Mouse (Mus musculus) adrenal gland, postnatal 25 days (tissue): ENCODE data around the gene Lhx2. TPM values are rescaled to one million over a fixed set of nuclear protein-coding genes. Genes with fewer than 3 reads are reported as not detected.

Experiments used
- DNase-seq: peaks from one replicate; pipeline ENCODE4 v3.0.0; 2021; ENCODE audit warnings: mixed read lengths
- total RNA-seq: library from RNA; stranded (reverse); gene quantifications from 2 replicates; pipeline ENCODE4 v1.2.3, GENCODE M21; 2021

The Lhx2 gene
- total RNA-seq, 1 experiment from 2014 or later = not detected

DNA sequence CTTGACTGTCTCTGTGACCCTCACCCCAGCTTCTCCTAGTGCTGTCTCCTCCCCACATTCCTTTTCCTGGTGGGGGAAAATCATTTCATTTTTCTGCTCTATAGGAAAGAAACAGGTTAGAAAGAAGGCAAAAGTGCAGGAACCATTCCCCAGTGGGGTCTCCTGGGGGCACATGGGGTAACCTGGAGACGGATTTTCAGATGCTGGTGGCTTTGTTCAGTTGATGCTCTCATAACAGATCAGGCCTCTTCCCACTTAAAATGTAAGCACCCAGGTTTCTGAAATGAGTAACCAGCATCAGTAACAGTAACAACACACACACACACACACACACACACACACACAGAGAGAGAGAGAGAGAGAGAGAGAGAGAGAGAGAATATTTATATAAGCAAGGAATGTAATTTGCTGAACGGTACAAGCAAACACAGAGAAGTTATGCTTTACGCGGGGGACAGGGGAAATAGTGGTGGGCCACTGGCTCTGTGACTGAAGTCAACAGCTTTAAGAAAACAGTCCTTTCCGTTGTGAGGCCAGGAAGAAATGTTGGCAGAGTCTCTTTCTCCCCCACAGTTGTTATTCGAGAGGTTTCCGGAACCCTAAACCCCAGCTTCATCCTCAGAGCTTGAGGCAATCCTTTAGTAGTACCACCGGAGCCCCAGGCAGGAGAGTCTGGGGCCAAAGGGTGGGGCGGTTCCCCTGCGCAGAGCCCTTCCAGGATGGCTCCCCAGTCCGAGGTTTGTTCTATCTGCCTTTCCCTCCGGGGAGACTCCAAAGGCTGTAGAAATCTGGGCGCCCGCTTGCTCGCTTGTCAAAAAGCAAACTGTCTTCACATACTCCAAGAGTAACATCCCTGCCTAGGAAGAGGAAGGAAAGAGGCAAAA, 8.0 kb downstream of the Lhx2 start:
- DNase-seq = no peak

DNA sequence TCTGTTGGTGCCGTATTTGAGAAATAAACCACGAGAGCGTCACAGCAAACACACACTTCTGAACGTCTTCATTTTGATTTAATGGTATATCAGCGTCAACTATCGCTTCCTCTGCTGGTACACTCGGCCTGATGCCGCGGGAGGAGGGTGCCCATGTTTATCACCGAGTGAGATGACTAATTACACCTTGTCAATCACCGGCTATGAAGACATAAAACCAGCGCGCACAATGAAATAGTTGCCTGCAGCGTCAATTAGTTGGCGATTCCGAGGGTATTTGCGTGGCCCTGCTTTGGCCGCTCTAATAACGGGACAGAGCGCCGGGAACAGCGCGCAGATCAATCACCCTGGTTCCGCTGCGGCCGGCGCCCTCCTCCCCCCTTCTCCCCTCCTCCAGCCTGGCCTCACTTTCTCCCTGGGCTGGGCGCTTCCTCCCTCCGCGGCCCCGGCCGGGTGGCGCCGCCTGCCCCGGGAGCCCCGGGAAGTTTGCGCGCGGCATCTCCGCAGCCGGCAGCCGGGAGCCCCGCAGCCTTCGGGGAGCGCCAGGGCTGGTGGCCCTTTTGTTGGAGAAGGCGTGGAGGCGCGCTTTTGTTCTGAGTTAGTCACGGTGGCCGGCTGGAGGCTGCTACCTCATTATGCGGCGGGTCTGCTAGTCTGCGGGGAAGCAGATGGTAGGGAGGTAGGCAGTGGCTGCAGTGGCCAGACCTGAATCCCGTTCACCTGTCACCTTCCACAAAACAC, 8.9 kb downstream of the Lhx2 start:
- no peak for DNase-seq

DNA sequence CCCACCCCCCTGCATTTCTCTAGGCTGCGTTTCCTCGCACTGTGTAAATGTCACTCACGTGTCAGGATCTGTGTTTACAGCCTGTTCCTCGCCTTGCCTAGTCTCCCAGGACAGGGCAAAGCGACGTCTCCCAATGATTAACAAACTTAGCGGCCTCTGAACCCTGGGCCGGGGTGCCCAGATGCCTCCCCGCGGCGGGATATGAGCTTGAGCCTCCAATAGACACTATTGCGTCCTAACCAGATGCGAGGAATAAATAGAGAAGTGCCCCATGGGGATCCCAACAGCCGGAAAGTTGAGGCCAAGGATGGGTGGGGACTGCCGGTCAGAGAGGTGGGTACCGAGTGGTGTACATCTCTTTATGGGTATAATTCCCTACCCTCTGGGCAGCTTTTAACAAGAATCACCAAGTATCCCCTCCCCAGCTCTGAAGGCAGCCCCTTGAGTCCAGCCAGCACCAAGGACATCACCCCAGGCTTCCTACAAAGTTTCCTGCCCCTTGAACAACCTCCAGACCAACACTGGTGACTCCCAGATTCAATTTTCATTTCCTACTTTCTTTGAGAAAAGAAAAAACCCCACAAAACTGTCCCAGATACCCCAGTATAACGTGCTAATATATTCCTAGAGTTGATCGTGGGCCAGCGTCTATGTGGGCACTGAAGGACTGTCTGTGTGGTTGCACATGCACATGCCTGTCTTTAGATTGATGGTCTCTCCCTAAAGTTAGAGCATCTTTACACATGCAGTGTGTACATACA, 9.8 kb downstream of the Lhx2 start:
- DNase-seq = no peak

DNA sequence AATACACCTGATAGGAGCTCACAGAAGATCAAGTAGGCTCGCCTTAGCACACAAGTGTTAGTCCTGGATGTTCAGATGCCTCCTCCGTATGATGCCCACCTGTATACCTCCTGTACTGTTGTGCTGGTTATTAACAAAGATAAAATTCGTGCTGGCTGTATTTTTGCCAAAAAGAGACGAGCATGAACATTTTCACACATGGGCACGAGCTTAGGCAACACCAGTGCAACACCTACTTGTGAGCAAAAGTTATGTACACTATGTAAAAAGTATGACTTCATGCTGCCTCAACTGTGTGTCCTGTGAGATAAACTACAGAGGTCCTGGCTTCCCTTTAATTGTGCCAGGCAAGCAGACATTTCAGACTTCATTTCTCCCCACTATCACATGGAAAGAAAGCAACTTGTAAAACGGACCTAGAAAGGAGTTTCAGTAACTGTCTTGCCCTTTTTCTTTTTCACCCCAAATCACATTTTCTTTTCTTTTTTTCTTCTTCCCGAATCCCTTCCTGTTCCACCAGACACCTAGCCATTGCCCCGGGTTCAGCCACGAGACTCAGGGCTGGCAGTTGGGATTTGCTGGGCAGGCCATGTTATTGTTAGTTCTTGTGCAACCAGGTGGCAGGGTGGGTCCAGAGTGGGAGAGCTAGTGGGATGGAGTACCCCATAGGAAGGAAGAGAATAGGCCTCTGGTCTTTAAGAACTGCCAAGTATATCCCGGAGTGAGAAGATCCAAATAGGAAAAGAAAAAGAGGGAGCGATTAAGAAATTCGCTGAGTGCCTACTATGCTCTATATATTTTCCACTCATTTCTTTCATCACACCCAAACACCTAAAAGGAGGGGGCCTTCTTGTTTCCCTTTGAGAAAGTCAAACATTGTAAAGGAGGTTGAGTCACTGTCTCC, 10.6 kb downstream of the Lhx2 start:
- DNase-seq = no peak

DNA sequence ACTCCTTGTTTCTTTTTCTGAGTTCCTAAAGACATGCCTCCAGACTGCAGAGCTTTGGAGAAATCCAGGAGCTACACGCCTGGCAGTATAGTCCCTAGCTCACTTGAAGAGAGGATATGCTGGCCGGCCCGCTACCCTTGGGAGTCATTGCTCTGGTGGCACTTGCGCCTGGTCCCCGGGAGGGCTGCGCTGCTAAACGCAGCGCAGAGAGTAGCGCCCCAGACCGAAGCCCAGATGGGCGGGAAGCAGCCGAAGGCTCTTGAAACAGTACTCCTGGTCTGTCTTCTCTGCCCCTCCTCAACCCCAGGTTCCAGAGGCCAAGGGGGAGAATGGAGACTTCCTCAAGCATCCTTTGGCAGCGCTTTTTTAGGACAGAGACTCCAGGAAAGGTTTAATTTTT, 11.3 kb downstream of the Lhx2 start:
- DNase-seq = no peak

DNA sequence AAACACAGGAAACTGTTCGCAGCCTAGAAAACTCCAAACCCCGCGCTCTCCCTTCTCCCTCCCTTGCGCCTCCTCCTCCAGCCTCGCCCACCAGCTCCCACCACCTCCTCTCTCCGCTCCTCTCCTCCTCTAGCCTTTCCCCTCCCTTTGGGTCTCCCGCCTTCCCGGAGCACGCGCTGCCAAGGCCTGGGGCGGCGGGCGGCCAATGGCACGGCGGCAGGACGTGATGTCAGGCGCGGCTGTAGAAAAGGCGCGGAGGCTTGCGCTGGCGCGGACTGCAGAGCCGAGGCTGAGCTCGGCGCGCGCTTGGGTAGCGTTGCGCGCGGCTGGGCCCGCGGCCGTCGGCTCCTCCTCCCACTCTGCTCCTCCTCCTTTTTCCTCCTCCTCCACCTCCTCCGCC, 11.7 kb downstream of the Lhx2 start:
- DNase-seq = peak; percentile 77

DNA sequence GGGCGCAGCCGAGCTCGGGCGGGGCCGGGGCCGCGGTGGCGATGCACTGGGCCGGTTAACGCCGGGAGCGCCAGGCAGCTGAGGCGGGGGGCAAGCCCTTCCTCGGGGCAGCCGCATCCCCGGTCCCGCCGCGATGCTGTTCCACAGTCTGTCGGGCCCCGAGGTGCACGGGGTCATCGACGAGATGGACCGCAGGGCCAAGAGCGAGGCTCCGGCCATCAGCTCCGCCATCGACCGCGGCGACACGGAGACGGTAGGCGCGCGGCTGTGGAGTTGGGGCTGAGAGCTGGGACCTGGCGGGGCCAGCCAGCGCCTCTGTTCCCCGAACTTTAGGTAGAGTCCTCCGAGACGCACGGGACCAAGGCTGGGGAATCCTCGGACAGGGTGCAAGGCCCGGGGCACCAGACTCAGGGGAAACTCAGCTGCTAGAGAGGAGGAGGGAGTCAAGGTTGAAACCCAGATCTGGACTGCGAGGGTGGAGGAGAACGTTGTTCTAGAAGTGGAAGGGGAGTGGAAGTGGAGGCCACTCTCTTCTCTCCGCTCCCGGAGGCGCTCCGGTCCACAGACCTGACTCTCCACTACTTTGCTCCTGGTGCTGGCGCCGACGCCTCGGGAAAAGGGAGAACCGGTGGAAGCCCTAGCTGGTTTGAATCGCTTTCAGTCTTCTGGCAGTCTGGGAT, 12.7 kb downstream of the Lhx2 start:
- DNase-seq = no peak

DNA sequence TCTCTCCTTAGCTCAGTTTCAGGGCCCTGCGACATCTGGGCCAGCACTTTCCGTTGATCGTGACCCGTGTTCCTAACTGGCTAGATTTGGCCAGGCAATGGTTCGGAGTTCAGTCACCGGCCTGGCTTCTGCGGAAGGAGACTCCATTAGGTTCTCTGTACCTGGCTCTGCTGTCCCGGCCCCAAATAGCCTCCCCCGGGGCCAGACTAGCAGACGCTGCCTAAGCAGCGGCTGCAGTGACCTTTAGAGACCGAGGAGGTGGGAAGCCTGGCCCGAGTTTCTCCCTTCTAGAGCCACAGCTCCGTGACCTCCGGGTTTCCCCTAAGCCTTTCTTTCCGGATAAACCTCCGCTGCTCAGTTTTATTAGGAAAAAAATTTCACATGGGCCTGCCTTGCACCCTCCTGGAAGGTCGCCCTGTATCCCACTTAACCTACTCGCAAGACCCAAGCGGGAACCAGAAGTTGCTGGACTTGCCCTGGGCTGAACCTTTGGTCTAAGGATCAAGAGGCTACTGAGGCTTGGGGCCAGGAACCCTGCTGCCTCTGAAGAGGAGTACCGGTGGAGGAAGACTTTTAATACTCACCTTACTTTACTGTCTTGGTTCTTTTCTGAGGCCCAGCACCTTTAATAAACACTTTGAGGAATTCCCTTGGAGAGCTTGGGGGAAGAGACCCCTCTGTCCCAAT, 13.4 kb downstream of the Lhx2 start:
- DNase-seq = no peak

DNA sequence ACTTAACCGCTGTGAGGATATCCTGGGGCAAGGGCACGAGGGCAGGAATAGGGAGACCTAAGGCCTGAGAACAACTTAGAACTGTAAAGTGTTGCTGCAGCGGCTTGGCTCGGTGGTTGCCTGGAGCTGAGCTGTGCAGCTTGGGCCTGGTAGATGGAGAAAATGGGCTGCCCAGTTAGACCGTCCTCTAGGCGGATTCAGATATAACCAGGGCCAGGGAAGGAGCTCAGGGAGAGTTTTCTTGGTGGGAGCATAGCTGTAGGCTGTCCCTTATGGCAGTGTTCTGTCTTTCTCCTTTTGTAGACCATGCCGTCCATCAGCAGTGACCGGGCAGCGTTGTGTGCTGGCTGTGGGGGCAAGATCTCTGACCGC, 13.9 kb downstream of the Lhx2 start:
- no peak for DNase-seq

DNA sequence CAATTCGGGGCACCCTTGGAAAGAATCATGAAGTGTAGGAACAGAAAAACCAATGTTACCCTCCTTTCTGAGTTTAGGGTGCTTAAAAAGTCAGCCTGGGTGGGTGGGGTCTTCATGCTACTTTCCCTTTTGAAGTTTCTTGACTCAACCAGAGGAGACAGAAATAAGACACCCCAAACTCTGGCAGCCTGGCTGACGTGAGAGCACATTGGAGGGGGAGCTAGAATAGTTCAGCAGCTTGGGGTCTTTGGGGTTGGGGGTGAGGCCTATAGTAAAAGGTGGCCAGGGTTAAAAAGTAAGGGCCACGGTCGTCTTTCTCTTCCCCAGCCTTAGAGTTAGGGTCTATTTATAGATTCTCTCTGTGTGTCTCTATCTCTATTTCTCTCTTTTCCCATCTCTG, 14.6 kb downstream of the Lhx2 start:
- DNase-seq = no peak

DNA sequence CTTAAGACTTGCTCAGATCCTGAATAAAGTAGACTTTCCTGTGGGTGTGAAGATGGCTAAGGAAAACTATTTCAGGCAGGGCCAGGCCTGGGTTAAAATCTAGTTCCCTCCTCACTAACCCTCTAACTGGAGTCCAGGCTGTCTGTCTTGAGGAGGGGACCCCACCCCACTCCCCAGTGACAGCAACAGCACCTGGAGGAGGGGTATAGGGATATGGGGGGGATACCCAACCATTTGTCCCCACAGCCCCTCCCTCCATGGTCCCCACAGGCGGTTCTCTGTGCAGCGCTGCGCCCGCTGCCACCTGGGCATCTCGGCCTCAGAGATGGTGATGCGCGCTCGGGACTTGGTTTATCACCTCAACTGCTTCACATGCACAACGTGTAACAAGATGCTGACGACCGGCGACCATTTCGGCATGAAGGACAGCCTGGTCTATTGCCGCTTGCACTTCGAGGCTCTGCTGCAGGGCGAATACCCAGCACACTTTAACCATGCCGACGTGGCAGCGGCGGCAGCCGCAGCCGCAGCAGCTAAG, 15.2 kb downstream of the Lhx2 start:
- DNase-seq = no peak

DNA sequence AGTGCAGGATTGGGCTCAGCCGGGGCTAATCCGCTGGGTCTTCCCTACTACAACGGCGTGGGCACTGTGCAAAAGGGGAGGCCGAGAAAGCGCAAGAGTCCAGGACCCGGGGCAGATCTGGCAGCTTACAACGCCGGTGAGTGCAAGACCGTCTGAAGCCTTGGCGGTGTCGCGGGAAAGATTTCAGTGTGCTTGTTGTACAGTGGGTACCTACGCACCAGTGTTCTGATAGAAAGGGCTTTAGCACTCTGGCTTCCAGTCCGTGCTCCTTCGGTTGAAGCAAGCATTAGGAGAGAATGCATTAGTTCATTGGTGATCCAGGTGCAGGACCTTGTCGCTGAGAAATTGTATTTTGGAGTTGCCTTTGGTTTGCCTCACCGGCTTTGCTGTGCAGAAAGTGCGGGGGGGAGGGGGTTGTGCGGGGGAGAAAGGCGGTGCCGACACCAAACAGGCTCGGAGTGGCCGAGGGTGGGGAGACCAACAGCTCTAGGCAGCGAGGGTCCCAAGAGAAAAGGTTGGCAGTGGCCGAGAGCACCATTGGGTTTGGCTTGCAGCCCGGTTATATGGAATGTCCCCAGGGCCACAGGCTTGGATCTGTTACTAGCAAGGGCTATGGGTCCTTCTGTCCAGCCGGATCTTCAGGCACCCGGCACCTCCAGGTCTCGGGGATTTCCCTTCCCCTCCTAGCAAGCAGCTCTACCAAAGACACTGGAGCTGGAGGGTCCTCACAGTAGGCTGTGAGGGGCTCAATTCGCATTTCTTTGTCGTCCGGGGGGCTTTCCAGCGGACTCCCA, 15.8 kb downstream of the Lhx2 start:
- DNase-seq = no peak

DNA sequence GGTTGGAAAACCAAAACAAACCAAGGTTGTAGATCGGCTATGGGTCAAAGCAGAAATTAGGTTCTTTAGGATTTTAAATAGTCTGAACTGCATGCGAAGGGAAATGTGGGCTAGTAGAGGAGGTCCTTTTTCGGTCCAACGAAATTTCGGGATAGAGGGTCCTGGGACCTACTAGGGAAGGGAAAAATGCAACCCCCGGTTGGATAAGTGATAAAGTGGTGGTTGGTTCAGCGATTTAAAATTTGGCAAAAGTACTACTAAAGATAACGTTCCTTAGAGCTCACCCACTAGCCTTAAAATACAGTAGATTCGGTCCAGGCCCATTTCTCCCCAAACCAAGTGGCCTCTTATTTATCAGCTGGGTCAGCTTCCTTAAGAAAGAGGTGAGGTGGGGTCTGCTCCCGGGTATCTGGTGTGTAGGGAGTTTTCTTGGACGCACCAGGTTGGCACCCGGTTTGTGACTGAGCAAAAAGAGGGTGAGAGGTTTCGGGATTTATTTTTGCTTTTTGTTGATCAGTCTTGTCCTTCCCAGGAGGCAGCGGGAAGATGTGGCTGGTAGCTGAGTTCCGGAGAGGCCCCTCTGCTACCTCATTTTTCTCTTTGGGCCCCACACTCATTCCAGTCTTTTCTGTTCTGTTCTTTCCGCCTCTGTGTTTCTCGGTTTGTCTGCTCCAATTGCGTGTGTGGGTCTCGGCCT, 16.8 kb downstream of the Lhx2 start:
- no peak for DNase-seq

DNA sequence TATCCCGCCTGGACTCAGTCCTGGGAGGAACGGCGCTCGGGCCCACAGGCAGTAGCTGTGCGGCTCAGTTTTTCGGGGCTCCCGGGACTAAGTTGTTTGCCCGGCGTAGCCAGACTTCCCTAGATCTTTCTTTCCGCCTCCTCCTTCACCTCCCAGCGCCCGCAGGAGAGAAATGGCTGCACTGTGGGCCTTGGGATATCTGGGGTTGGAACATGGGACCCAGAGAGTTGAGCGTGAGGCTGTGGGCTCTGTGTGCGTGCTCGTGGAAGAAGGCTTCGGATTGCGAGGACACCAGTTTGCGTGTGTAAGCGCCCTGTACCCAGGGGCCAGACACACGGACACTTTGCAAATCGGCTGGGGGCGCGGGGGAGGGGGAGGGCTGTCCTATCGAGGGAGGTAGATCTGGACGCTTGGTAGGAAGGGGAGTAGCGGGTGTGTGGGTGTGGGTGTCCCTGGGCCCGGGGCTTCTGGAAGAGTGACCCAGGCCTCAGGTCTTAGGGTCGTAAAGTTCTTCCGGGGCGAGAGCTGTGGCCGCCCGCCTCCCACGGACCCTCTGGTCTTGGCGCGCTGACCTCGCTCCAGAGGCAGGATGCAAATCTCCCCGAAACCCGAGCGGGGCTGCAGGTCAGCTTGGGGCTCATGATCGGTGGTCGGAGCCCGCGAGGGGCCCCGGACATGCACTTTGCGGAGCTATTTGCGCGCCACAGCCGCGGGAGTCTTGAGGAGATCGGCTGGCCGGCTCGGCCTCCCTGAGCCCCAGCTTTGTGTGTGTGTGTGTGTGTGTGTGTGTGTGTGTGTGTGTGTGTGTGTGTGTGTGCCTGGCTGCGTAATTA, 17.6 kb downstream of the Lhx2 start:
- no peak for DNase-seq

DNA sequence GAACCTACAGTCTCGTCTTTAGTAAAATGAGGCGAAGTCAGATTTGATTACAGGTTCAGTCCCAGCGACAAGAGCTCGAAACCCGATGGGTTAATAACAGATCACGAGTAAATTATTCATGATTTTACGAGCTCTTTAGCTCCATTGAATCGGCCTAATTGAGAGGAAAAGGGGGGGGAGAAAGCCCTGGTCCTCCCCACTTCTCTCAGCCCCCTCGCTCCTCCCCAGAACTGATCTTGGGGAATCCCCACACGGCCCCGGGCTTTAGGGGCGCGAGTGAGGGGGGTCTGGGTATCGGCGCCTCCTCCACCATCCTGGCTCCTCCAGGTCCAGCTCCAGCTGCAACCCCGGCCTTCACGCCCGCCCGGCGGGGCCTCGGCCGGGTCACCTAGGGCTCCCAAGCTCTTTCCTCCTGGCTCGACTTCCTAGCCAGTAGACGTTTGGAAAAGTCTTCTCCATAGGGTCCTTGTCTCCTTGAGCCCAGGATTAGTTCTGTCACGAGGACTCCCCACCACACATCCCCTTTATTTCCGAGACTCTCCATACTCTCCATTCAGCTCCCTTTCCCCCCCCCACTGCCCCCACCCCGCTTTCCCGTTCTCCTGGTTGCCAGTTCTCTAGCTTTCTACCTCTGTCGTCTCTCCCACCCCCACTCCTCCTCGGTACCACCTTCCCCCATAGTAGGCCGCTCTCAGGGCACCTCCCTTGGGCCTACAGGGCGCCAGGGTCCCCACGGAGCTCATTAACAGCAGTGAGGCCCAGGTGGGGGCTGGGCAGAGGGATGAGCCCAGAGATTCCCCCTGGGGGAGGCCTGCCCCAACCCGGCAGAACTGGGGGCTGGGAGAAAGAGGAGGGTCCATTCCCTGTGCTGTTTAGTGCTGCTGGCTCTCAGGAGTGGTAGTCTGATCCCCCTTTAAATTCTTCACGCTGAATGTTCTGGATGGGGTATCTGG, 18.5 kb downstream of the Lhx2 start:
- DNase-seq = no peak

DNA sequence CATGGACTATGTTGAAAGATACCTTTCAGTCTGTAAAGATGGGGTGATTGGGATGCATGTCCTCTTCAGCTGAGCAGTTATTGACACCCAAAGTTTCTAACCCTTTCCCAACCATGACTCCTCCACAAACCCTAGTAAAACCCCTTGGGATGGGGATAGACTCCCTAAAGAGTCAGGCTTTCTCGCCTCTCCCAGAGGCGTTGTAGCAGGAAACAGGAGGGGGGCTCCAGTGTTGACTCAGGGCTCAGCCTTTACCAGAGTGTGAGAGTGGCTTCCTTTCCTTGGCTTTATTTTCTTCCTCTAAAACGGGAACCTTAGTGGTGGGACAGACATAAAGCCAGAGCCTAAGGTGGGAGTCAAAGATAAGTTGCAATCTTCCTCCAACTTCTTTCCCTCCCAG, 19.5 kb downstream of the Lhx2 start:
- DNase-seq = no peak

DNA sequence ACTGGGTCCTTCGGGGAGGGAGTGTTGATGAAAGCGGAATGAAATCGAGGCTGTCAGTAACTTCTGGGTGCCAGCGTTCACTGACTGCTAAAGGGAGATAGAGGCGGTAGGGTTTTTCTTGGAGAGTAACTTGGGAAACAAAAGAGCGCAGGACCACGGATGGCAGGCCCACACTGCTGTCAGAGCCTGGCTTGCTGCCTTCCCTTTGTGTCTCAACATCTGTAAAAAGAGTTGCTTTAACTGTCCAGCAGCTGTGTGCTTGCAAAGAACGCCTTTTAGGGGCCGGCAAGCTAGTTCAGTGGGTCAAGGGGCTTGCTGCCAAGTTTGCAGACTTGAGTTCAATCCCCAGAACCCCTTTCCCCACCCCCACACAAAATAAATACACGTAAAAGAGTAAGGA, 20.1 kb downstream of the Lhx2 start:
- no peak for DNase-seq
